Mouse (Mus musculus) cortical plate, adult 2 months (tissue): ENCODE results near the gene Grk3.

Source experiments
- CTCF ChIP-seq: fragments of 200-500 bp; IDR thresholded peaks from 2 replicates; pipeline ENCODE4 v1.5.1; 2011; ENCODE audit warnings: mild to moderate bottlenecking, control low read depth, low read length; ENCODE audit not compliant: insufficient read depth; ENCODE audit errors: extremely low read depth
- POLR2A ChIP-seq: fragments of 200-500 bp; IDR thresholded peaks from 2 replicates; pipeline ENCODE4 v1.6.1; 2011; ENCODE audit warnings: mild to moderate bottlenecking, low read length, control low read depth; ENCODE audit not compliant: insufficient read depth; ENCODE audit errors: extremely low read depth

- TF ChIP-seq CTCF = no peak
- no peak for TF ChIP-seq POLR2A
These were observed 14.5 kb upstream of the Grk3 start for GRCm38 (mm10) chr5:113030082-113030481.
